8 mouse cellular contexts compared by ENCODE assay signal in the genomic region with DNA sequence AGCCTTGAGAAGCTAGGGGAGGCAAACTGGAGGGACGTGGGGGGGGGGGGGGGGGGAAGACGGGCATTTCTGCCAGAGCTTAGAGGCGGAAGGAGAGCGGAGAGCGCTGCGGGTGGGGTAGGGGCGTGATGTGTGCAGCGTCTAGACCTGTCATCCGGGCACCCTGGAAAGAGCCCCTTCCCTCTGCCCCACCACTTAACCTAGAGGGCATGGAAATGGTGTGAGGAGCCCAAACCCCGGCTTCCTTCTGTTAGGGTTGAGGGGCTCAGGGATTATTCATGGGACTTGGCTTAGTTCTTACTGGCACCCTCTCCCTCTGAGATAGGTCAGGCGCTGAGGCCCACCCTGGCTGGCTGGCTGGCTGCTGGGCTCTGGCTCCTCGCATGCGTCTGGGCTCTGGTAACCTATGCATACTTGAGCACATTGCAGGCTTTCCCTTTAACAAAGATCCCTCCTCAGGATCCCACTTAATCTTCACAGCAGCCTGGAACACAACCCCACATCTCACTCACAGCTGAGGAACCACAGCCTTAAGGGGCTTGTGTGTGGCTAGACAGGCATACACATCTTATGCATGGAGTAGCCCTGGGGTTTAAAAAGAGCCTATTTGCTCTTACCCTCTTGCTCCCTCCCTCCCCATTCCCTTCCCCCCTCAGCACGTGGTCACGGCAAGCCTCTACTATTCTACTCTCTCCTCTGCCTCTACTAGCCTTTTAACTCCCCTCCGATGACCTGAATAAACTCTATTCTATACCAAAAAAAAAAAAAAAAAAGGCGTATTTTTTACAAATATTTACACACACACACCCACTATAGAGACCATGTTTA. TPM values are rescaled to one million over a fixed set of nuclear protein-coding genes. Genes with fewer than 3 reads are reported as not detected.
A peak's percentile ranks its signal among the peaks of the same experiment; 100 is the strongest.
DNase-seq lines count a peak whose midpoint lies in the region; ATAC-seq and TF ChIP-seq lines count a peak whose summit lies in the region.

No protein-coding gene starts in this region.

- TF ChIP-seq EP300 in heart, postnatal 0 days (IDR thresholded peaks at IDR 0.05; ENCODE audit: low read depth): no peak

- H3K27ac ChIP-seq in heart, postnatal 0 days (ENCODE audit: low read depth): peak overlapping the region; percentile 4; the same call in 1 of the 2 replicates
- peak overlapping the region; percentile 69 for H3K27ac ChIP-seq in hindbrain, embryonic 12.5 days
- H3K27ac ChIP-seq in midbrain, embryonic 16.5 days (ENCODE audit: low read length): peak overlapping the region; percentile 85

- no peak overlapping the region for H3K9ac ChIP-seq in heart, postnatal 0 days (replicated peaks; ENCODE audit: low read depth, low read length)
- H3K9ac ChIP-seq in hindbrain, embryonic 12.5 days: peak overlapping the region; percentile 46
- peak overlapping the region; percentile 31 for H3K9ac ChIP-seq in midbrain, embryonic 16.5 days (ENCODE audit: low read depth, low read length)

- ATAC-seq in heart, postnatal 0 days (ENCODE audit: insufficient read depth, low read depth): no peak
- ATAC-seq in hindbrain, embryonic 12.5 days (ENCODE audit: low FRiP score): no peak
- no peak for ATAC-seq in midbrain, embryonic 16.5 days

- WGBS in heart, postnatal 0 days: 48% methylated on average over 14 of the region's 17 CpGs
- 9% methylated on average over 14 of the region's 17 CpGs for WGBS in hindbrain, embryonic 12.5 days
- WGBS in midbrain, embryonic 16.5 days: 16% methylated on average over 15 of the region's 17 CpGs

- peak overlapping the region; percentile 61; the same call in 1 of the 2 replicates for H3K4me2 ChIP-seq in heart, postnatal 0 days (ENCODE audit: low read depth, low read length)
- H3K4me2 ChIP-seq in hindbrain, embryonic 12.5 days (replicated peaks): peak overlapping the region; percentile 23
- H3K4me2 ChIP-seq in midbrain, embryonic 16.5 days (ENCODE audit: low read length): peak overlapping the region; percentile 34; the same call in 1 of the 2 replicates

- no peak for DNase-seq in heart, postnatal 0 days (ENCODE audit: low spot score)
- DNase-seq in heart, adult 9 months (ENCODE audit: low spot score in 2 of 2): no peak
- peak; percentile 68 for DNase-seq in R1 (ENCODE audit: low read depth, low spot score)
- DNase-seq in right cerebral cortex, postnatal 4 days: no peak
- DNase-seq in lung, postnatal 4 days: no peak
- DNase-seq in spleen, postnatal 14 days (ENCODE audit: low spot score in 2 of 2): no peak

- TF ChIP-seq CTCF in heart, postnatal 0 days (IDR thresholded peaks at IDR 0.05; ENCODE audit: low read depth): no peak

- no peak overlapping the region for H3K4me3 ChIP-seq in heart, postnatal 0 days (ENCODE audit: low read depth, low read length)
- no peak overlapping the region for H3K4me3 ChIP-seq in hindbrain, embryonic 12.5 days
- no peak overlapping the region for H3K4me3 ChIP-seq in midbrain, embryonic 16.5 days (ENCODE audit: low read depth, low read length)

- no peaks in the 10 kb centered on the region for H3K9me3 ChIP-seq in heart, postnatal 0 days (replicated peaks; ENCODE audit: control insufficient read depth, low read length)
- H3K9me3 ChIP-seq in hindbrain, embryonic 12.5 days (replicated peaks): no peaks in the 10 kb centered on the region
- H3K9me3 ChIP-seq in midbrain, embryonic 16.5 days (replicated peaks; ENCODE audit: control insufficient read depth, low read length, poor library complexity, severe bottlenecking): no peaks in the 10 kb centered on the region

- H3K4me1 ChIP-seq in heart, postnatal 0 days (ENCODE audit: control insufficient read depth, insufficient read depth): peaks cover 36% of the 10 kb centered on the region
- H3K4me1 ChIP-seq in hindbrain, embryonic 12.5 days: peaks cover 65% of the 10 kb centered on the region
- H3K4me1 ChIP-seq in midbrain, embryonic 16.5 days (ENCODE audit: control insufficient read depth, insufficient read depth, low read length): peaks cover 32% of the 10 kb centered on the region

- no peaks in the 10 kb centered on the region for H3K36me3 ChIP-seq in heart, postnatal 0 days (replicated peaks; ENCODE audit: control insufficient read depth, insufficient read depth, low read length)
- no peaks in the 10 kb centered on the region for H3K36me3 ChIP-seq in hindbrain, embryonic 12.5 days
- H3K36me3 ChIP-seq in midbrain, embryonic 16.5 days (ENCODE audit: control insufficient read depth, insufficient read depth, low read length): no peaks in the 10 kb centered on the region

- H3K27me3 ChIP-seq in heart, postnatal 0 days (ENCODE audit: control insufficient read depth, insufficient read depth, low read length): no peaks in the 10 kb centered on the region
- H3K27me3 ChIP-seq in hindbrain, embryonic 12.5 days: no peaks in the 10 kb centered on the region
- no peaks in the 10 kb centered on the region for H3K27me3 ChIP-seq in midbrain, embryonic 16.5 days (ENCODE audit: control insufficient read depth, insufficient read depth, low read depth, low read length)

RNA-seq across cellular contexts. Expression of a gene that starts 24.1 kb away (rescaled TPM):
- total RNA-seq in heart, postnatal 0 days (2014; rRNA removed; ENCODE audit: low replicate concordance): 379 and 399 TPM in 2 replicates
- polyA plus RNA-seq in heart, postnatal 0 days (2015; fragmentation: Nextera tagmentation; extraction: Ambion mirVana): 597 and 614 TPM in 2 replicates
- 2,735 and 2,863 TPM in 2 replicates for polyA plus RNA-seq in hindbrain, embryonic 12.5 days (2016; fragmentation: Nextera tagmentation; extraction: Ambion mirVana)
- 1,375 and 1,671 TPM in 2 replicates for polyA plus RNA-seq in midbrain, embryonic 16.5 days (2015; fragmentation: Nextera tagmentation; extraction: Ambion mirVana)

Comparison
In these comparisons a context has a peak if more than half of its experiments do, and no peak if none do; other contexts are left out.
1. H3K27ac ChIP-seq: peak in every context shown above with its lines; median percentile 85 in midbrain, embryonic 16.5 days; 69 in hindbrain, embryonic 12.5 days; 4 in heart, postnatal 0 days.